Mouse (Mus musculus) embryonic fibroblast, embryonic 13.5 days (primary cell): ENCODE measurements around the gene 2010106E10Rik. TPM values are rescaled to one million over a fixed set of nuclear protein-coding genes. Genes with fewer than 3 reads are reported as not detected.

Experiments used
- H3K27ac ChIP-seq: 2 replicates; pipeline ENCODE4 v1.5.1; 2012; ENCODE audit warnings: low read length, control low read depth, inconsistent platforms; ENCODE audit not compliant: insufficient read depth
- H3K4me1 ChIP-seq: 2 replicates; pipeline ENCODE4 v1.6.1; 2011; ENCODE audit warnings: low read length; ENCODE audit not compliant: control insufficient read depth, insufficient read depth
- H3K4me3 ChIP-seq: 2 replicates; pipeline ENCODE4 v1.5.1; 2011; ENCODE audit warnings: mild to moderate bottlenecking, control low read depth, low read length; ENCODE audit not compliant: insufficient read depth
- CTCF ChIP-seq: IDR thresholded peaks from 2 replicates; pipeline ENCODE4 v1.5.1; 2011; ENCODE audit warnings: mild to moderate bottlenecking, control low read depth, low read length, moderate library complexity, borderline replicate concordance; ENCODE audit not compliant: insufficient read depth
- POLR2A ChIP-seq: IDR thresholded peaks from 2 replicates; pipeline ENCODE4 v1.6.1; 2011; ENCODE audit warnings: low read depth, mild to moderate bottlenecking, control low read depth, low read length, moderate library complexity
- polyA plus RNA-seq: library from polyadenylated mRNA; stranded (reverse); fragments of >200 nt; gene quantifications from 2 replicates; pipeline ENCODE4 v1.2.4, GENCODE M21; 2011; ENCODE audit warnings: low read depth; ENCODE audit not compliant: missing spikeins, insufficient read length

2010106E10Rik gene
- not detected in 2 replicates for polyA plus RNA-seq

DNA sequence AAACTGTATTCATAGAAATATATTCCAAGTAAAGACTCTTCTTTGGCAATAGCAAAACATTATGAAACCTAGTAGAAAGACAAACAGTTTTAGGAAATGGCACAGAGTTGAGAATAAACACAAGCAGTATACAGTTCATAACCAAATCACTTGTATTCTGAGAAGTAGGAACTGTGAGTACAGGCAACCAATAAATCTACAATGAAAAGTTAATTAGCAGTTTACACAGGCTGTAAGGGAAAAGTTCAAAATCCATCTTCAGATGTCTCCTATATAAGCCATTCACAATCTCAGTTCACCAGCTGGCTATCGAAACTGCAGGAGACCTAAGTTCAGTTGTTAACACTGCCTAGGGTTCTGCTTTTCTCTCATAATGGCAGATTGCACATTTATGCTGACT is at the start of gene 2010106E10Rik:
TSS of gene 2010106E10Rik (plus strand) at position 301 of the 400 bp plus-strand sequence.
- Histone ChIP-seq H3K27ac (no peak within 1 kb of the TSS), H3K4me1 (no peaks in the 10 kb centered on the region), H3K4me3 (no peak within 1 kb of the TSS)
- TF ChIP-seq POLR2A (no peak), CTCF (no peak)

DNA sequence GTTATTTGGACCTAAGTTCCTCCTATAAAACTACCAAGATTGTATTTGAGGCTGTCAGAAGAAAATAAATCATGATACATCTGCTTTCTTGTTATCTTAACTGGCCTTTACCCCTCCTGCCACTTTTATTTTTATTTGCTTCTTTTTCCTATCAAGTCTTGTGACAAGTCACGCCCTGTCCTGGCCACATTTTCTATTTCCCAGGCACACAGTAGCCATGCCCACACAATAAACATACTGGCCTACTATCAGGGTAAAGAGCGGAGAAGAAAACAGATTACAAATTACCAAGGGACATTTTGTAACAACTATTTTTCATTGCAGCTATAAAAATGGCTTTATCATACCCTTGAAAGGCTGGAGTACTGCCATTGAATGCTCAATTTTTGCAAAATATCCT is 10.6 kb downstream of the 2010106E10Rik start:
- TF ChIP-seq CTCF (no peak), POLR2A (no peak)

DNA sequence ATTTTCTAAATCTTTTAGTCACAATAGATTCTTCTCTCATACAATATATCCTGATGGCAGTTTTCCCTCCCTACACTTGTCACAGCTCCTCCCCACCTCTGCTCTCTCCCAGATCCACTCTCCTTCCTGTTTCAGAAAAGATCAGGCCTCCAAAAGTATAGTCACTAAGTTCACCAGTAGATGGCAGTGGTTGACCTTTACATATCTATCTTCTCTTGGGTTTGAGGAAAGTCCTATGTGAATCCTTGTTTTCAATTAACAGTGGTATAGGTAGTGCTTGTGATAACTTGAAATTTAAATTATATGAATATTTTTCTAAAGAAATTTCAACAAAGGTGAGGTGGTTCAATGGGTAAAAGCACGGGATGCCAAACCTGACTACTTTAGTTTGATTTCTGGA is 29.7 kb downstream of the 2010106E10Rik start:
- H3K4me3 ChIP-seq, result no peak overlapping the region
- TF ChIP-seq POLR2A, result no peak
- TF ChIP-seq CTCF, result no peak
- H3K27ac ChIP-seq, result no peak overlapping the region
- no peaks in the 10 kb centered on the region for H3K4me1 ChIP-seq

More for the DNA sequence above, 10.6 kb downstream of the 2010106E10Rik start:
- Histone ChIP-seq H3K4me1 (no peaks in the 10 kb centered on the region), H3K4me3 (no peak overlapping the region), H3K27ac (no peak overlapping the region)

DNA sequence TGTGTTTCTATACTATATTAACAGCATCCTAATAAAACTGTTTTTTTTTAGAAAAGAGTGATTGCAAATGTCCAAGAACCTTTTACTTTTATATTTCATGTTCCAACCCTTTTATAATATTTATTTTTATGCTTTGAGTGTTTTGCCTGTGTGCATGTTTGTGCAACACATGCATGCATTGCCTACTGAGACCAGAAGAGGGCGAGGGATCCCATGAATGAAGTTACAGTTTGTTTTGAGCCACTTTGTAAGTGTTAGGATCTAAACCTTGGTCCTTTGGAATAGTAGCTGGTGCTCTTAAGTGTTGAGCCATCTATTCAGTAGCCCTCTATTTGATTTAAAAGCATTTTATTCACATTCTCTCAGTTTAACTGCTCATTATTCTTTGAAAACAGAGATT is 48.0 kb downstream of the 2010106E10Rik start:
- TF ChIP-seq POLR2A (no peak), CTCF (no peak)
- Histone ChIP-seq H3K27ac (no peak overlapping the region), H3K4me1 (no peaks in the 10 kb centered on the region), H3K4me3 (no peak overlapping the region)

DNA sequence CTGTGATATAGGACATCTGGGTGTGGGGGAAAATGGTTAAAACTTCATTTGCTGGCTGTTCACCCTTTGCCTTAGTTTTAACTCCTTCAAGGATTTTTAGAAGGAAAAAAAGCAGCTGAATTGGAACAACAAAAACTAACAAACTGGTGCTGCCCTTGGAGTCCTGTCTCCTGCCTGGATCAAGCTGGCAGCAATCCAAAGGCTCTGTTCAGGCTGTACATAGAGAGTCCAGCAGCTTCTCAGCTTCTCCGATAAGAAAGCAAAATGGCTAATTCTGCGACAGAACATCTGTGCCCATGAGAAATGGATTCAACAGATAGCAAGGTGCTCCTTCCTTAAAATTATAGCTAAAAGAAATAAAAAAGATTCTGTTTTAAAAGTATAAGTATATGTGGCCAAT is 72.6 kb downstream of the 2010106E10Rik start:
- Histone ChIP-seq H3K4me1 (no peaks in the 10 kb centered on the region), H3K27ac (no peak overlapping the region), H3K4me3 (no peak overlapping the region)
- no peak for TF ChIP-seq POLR2A
- no peak for TF ChIP-seq CTCF

DNA sequence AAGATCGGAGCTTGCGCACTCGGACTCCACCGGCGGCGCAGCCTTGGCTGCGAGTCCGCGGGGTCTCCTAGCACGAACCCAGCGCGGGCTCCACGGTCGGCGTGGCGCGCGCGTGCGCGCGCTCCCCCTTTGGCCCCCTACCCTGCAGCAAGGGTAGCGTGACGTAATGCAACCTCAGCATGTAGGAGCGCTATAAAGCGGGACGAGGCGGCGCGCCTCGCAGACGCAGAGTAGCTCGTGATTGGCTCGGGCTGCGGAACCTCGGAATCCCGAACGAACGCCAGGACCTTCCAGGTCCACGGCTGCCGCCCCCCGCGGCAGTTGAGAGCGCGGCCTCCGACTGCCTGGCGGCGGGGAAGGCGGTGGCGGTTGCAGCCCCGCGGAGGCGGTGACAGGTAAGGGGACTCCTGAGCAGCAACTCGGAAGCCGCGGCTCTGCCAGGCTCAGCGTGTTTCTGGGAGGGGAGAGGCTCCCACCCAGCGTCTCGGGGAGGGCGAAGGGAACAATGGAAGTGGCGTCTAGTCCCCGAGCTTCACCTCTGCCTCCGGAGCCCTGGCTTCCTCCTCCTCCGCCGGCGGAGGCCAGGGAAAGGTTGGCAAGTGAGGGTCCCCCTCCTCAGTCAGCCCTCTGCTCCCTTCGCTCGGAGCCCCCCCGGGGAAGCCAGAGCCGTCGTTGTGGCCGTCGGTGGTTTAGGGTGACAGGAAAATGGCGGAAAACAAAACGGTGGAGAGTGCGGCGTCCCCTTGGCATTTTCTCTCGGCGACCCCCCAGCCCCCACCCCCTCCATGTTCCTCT is 105.6 kb downstream of the 2010106E10Rik start, which contains the start of gene Zfp711:
TSS of gene Zfp711 (plus strand) at position 16 of the 795 bp plus-strand sequence.
- TF ChIP-seq CTCF (no peak), POLR2A (no peak)
- no peak within 1 kb of the TSS for H3K27ac ChIP-seq
- no peaks in the 10 kb centered on the region for H3K4me1 ChIP-seq
- H3K4me3 ChIP-seq, result peak within 1 kb of the TSS; percentile 55

DNA sequence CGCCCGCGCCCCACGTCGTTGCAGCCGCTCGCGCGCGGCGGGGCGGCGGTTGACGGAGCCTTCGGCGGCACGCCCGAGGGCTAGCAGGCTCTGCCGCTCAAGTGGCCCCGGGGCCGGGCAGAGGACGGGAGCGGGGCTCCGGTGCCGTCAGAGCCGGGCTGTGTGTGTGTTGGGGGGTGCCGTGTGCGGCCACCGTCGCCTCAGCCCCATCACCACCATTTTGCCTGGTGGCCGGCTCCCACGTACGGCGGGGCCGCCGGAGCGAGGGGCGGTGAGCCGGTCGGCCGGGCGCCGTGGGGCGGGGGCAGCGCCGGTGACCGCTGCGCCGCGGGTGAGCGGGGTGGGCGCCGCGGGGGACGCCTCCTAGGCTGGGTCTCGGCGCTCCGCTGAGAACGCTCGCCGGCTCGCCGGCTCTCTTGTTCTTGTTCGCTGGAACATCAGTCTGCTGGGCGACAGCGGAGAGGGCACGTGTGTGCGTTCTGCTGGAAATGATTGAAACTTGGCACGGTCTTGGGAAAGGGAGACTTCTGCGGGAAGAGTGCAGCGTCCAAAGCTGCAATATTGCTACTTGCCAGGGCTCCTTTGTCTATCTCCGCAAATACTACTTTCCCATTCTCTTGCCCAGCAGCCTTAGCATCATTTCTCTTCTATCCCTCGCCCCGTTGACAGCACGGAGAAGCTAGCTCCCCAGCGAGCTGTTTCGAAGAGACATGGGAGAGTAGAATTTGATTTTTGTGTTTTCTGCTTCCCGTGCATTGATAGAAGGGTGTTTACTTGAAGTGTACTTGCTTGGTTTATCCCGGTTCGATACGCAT is 106.4 kb downstream of the 2010106E10Rik start:
- Histone ChIP-seq H3K27ac (no peak overlapping the region), H3K4me1 (no peaks in the 10 kb centered on the region), H3K4me3 (peak overlapping the region; percentile 55)
- TF ChIP-seq CTCF (no peak), POLR2A (no peak)

Other genes with a start within 250 kb of the 2010106E10Rik start
- gene Apool, start 183.9 kb upstream of the 2010106E10Rik start, polyA plus RNA-seq, result 25.5 and 30.6 TPM in 2 replicates
- gene Satl1, start 88.5 kb upstream of the 2010106E10Rik start, polyA plus RNA-seq, result not detected in 2 replicates
- 0.60 TPM in 1 of 2 replicates, not detected in the other for gene Zfp711, start 105.3 kb downstream of the 2010106E10Rik start, polyA plus RNA-seq
- not detected in 2 replicates for gene Pof1b, start 203.4 kb downstream of the 2010106E10Rik start, polyA plus RNA-seq